Mouse (Mus musculus): ENCODE data around the gene H1foo. TPM values are rescaled to one million over a fixed set of nuclear protein-coding genes. Genes with fewer than 3 reads are reported as not detected.

H1foo gene
- total and polyA plus RNA-seq, 3 experiments: not detected

DNA sequence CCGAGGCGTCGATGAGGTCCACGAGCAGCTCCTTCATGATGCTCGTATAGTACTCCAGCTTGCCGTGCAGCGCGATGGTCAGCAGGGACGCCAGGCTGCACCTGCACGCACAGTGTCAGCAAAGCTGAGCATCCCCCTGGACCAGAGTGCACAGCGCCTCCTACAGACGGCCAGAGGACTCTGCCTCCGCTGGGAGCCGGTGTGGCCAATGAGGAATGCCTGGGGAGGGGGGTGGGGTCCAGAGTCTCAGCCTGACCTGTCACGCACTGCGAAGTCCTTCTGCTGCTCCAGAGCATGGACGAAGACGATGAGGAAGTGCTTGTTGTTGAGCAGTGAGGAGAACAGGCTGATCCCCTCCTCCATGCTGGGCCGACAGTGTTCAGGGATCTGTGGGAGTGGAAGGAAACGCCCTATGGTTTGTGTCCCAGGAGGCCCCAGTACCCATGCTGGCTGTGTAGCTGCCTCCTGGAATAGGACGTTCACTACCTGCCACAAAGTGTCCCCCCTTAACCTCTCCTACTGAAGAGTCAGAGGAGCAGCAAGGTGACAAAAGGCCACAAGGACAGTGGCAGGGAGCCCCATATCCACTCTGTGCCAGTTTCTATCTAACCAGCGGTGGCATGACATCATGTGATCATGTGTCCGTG is 17.8 kb downstream of the H1foo start:
- no peaks in the 10 kb centered on the region for H3K4me1 ChIP-seq (ENCODE audit: control insufficient read depth in 1 of 2, insufficient read depth in 2 of 2, low read length in 2 of 2)
- H3K9ac ChIP-seq (ENCODE audit: control insufficient read depth, low read depth, low read length, poor library complexity, severe bottlenecking): no peak overlapping the region
- no peak overlapping the region for H3K4me3 ChIP-seq (ENCODE audit: control insufficient read depth in 1 of 2, insufficient read depth in 1 of 2, low read depth in 2 of 2, low read length in 2 of 2)
- H3K9me3 ChIP-seq (replicated peaks; ENCODE audit: insufficient read depth, low read length): no peaks in the 10 kb centered on the region
- no peak overlapping the region for H3K27ac ChIP-seq (ENCODE audit: control insufficient read depth, low read depth, low read length)
- TF ChIP-seq JUND (IDR thresholded peaks at IDR 0.05; ENCODE audit: low read depth, low read length) (no peak), CTCF (IDR thresholded peaks at IDR 0.05 in 2 of 3, conservative IDR thresholded peaks at IDR 0.05 in 1 of 3; ENCODE audit: control insufficient read depth in 1 of 3, insufficient read depth in 1 of 3, low read depth in 2 of 3, low read length in 3 of 3, poor library complexity in 1 of 3, severe bottlenecking in 1 of 3) (peak; percentile 30 to 69 (median 40))
- no peaks in the 10 kb centered on the region for H3K79me2 ChIP-seq (ENCODE audit: control insufficient read depth, insufficient read depth, low read length, poor library complexity)
- no peaks in the 10 kb centered on the region for H3K36me3 ChIP-seq (ENCODE audit: control insufficient read depth in 1 of 2, insufficient read depth in 2 of 2, low read length in 2 of 2)
- H3K27me3 ChIP-seq (ENCODE audit: control insufficient read depth in 1 of 2, insufficient read depth in 2 of 2, low read length in 2 of 2): no peaks in the 10 kb centered on the region
- DNase-seq (ENCODE audit: low read depth, low spot score): no peak

DNA sequence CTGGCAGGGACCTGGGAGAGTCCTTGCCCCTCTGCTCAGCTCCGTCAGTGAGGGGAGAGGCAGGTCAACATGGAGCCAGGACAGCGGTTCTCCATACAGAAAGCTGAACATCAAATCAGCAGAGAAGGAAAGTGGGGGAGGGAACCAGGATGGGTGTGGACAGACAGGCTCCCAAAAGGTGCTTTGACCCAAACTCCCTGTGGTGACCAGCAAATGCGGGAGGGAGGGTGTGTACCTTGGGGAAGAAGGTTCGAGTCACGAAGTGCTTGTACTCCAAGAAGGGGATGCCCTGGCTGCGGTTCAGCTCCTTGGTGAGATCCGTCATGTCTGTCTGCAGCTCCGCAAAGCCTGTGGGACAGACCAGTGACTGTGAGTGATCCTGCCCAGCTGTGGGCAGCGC is 18.9 kb downstream of the H1foo start:
- Histone ChIP-seq H3K9me3 (replicated peaks; ENCODE audit: insufficient read depth, low read length) (no peaks in the 10 kb centered on the region), H3K27me3 (ENCODE audit: control insufficient read depth in 1 of 2, insufficient read depth in 2 of 2, low read length in 2 of 2) (no peaks in the 10 kb centered on the region), H3K36me3 (ENCODE audit: control insufficient read depth in 1 of 2, insufficient read depth in 2 of 2, low read length in 2 of 2) (no peaks in the 10 kb centered on the region), H3K4me3 (ENCODE audit: control insufficient read depth in 1 of 2, insufficient read depth in 1 of 2, low read depth in 2 of 2, low read length in 2 of 2) (no peak overlapping the region), H3K9ac (ENCODE audit: control insufficient read depth, low read depth, low read length, poor library complexity, severe bottlenecking) (no peak overlapping the region), H3K4me1 (ENCODE audit: control insufficient read depth in 1 of 2, insufficient read depth in 2 of 2, low read length in 2 of 2) (no peaks in the 10 kb centered on the region), H3K79me2 (ENCODE audit: control insufficient read depth, insufficient read depth, low read length, poor library complexity) (no peaks in the 10 kb centered on the region), H3K27ac (ENCODE audit: control insufficient read depth, low read depth, low read length) (no peak overlapping the region)
- TF ChIP-seq USF2 (IDR thresholded peaks at IDR 0.05; ENCODE audit: borderline replicate concordance in 1 of 2, insufficient read depth in 1 of 2, low read depth in 1 of 2, low read length in 2 of 2): no peak
- no peak for TF ChIP-seq ETS1 (IDR thresholded peaks at IDR 0.05; ENCODE audit: low read depth, low read length)
- no peak for TF ChIP-seq TCF12 (IDR thresholded peaks at IDR 0.05; ENCODE audit: low read depth, low read length)
- no peak for TF ChIP-seq ZKSCAN1 (IDR thresholded peaks at IDR 0.05; ENCODE audit: low read depth, low read length)
- TF ChIP-seq CTCF (IDR thresholded peaks at IDR 0.05 in 2 of 3, conservative IDR thresholded peaks at IDR 0.05 in 1 of 3; ENCODE audit: control insufficient read depth in 1 of 3, insufficient read depth in 1 of 3, low read depth in 2 of 3, low read length in 3 of 3, poor library complexity in 1 of 3, severe bottlenecking in 1 of 3): no peak
- no peak for TF ChIP-seq POLR2AphosphoS2 (IDR thresholded peaks at IDR 0.05; ENCODE audit: low read length)
- TF ChIP-seq MYB (IDR thresholded peaks at IDR 0.05; ENCODE audit: low read depth, low read length): no peak
- no peak for TF ChIP-seq MAZ (IDR thresholded peaks at IDR 0.05; ENCODE audit: low read depth, low read length)
- TF ChIP-seq RAD21 (IDR thresholded peaks at IDR 0.05; ENCODE audit: low read depth, low read length): no peak
- TF ChIP-seq KAT2A (conservative IDR thresholded peaks at IDR 0.05; ENCODE audit: low read depth, low read length): no peak
- no peak for TF ChIP-seq RCOR1 (IDR thresholded peaks at IDR 0.05; ENCODE audit: low read depth, low read length)
- TF ChIP-seq POLR2AphosphoS5 (IDR thresholded peaks at IDR 0.05; ENCODE audit: borderline replicate concordance, low read depth, low read length): no peak
- no peak for TF ChIP-seq NRF1 (IDR thresholded peaks at IDR 0.05; ENCODE audit: insufficient read depth, low read depth, low read length, poor library complexity, severe bottlenecking)
- TF ChIP-seq CHD2 (IDR thresholded peaks at IDR 0.05; ENCODE audit: low read length): no peak
- TF ChIP-seq MAFK (IDR thresholded peaks at IDR 0.05; ENCODE audit: borderline replicate concordance, low read depth, low read length): no peak
- no peak for DNase-seq (ENCODE audit: low read depth, low spot score)
